Mouse (Mus musculus) lung, adult 18-20 months (tissue): ENCODE measurements around the gene Car8.

ENCODE experiments used
- DNase-seq, 2 experiments: peaks; one replicate each; pipeline ENCODE4 v3.0.0; 2022; ENCODE audit warnings: mixed read lengths in 2 of 2

The Car8 gene

GRCm38 (mm10) chr4:8238560-8239305, at the start of gene Car8:
TSS of gene Car8 (minus strand) at chr4:8239041.
- DNase-seq = peak; percentile 39 to 49

GRCm38 (mm10) chr4:8284934-8285333, 46.1 kb upstream of the Car8 start:
- DNase-seq = no peak

DNA sequence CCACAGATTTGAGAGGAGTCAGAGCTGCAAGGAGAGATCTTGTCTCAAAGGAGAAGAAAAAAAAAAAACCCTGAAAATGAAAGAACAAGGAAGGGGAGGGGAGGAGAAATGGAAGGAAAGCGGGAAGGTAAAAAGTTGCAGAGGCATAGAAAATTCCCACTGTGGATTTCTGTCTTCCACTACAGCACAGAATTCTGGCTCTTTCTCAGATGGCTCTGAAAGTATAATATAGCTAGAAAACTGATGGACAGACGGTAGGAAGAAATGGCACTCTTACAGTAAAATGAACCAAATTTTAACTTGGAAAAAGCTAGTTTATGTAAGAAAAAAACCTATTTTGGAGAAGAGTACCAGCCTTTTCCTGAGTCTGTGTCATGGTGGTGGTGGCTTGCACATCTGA, 39.3 kb upstream of the Car8 start:
- DNase-seq = no peak

DNA sequence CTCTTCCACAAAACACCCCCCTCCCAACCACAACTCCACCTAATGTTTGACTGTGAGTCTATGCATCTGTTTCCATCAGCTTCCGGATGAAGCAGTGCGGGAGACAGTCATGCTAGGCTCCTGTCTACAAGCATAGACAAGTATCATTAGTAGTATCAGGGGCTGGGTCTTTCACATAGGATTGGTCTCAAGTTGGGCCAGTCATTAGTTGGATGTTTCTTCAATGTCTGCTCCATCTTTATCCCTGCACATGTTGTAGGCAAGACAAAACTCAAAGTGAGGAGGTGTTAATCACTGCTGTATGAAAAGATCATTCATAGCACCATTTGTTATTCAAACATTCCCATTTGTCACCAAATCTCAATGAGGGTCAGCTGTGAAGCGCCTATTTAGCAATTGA, 11.0 kb upstream of the Car8 start:
- no peak for DNase-seq

- DNase-seq = no peak
Measured at GRCm38 (mm10) chr4:8245495-8246063, 6.7 kb upstream of the Car8 start.

DNA sequence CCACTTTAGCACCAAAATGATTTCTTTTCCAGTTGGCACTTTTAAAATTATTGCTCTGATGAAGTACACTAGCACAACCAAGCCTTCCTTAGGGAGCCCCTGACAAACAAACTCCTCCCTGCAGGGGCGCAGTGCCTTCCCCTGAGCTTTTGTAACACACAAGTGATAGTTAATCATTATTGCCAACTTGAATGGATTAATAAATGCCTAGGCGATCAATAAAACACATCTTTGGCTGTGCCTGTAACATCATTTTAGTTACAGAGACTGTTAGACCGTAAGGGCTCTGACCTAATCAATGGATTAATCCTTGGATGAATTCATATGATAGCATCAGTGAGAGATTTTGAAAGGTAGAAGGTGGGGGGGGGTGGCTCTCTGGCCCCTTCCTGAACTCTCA, 6.2 kb upstream of the Car8 start:
- DNase-seq = no peak

GRCm38 (mm10) chr4:8239699-8240098, 858 bp upstream of the Car8 start:
- DNase-seq = peak; percentile 58 to 73

DNA sequence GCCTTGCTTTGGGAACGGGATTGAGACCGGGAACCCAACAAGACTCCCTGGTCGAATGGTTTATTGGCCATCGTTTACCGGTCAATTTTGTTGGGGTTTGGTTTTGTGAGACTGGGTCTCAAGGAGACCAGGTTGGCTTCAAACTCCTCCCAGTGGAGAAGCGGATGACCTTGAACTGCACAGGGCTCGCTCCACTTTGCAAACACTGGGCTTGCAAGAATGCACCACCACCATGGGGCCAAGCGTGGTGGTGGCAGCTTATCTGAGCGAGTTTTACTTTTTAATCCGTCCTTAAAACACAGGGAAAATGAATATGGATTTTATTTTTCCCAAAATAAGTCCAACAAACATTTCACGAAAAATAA, 447 bp upstream of the Car8 start:
- DNase-seq = no peak

DNA sequence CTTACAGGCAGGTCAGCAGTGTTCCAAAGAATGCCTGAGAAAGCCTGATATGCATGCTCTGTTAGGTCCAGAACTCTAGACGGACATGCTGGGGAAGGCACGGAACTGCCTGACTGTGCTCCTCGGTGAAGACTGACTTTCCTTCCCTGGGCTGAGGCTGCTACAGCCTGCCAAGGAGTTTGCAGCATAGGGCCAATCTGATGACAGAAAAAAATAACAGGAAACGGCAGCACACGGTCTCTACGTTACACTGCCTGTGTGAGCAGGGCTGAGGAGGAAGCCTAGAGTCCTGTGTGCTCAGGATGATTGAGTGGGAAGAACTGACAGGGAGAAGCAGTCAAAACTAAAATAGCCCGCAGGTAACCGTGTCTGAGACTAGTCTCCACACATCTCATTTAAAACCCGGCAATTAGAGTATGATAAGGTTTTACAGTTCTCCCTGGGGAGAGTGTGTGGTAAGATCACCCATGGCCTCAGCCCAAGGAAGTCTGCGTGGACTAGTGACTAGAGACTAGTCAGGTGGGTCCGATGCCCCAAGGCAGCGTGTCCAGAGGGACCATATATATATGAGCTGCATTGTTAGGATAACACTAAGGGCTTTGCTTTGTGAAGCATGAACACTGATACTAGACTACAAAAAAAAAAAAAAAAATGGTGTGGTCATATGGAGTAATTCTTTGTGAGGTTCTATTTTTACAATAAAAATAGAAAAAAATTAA, 6.3 kb downstream of the Car8 start:
- DNase-seq = no peak

DNA sequence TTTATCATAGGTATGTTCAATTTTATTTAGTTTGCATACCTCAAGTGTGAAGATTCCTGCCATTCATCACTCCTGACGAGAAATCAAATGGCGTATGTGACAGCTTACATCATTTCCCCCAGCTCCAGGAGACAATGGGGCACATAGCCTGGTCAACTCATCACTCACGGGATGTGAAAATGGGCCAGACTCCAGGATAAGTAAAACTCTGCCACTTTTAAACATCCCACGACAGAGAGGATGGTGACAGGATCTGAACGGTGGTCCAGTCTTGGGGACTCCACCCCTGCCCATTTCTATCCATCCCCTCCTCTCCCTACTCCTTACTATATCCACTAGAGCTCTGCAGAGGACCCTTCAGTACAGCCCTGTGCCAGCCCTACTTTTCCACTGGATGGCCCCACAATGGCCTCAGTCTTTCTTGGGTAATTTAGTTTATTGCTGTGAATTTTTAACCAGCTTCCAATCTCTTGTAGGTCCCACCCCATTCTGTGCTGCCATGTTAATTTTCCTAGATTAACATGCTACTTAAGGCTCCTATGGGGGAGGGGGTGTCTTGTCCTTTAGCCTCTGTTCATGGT, 7.5 kb downstream of the Car8 start:
- DNase-seq = no peak

GRCm38 (mm10) chr4:8229661-8230298, 9.1 kb downstream of the Car8 start:
- no peak for DNase-seq

- DNase-seq = no peak
Measured at GRCm38 (mm10) chr4:8218941-8219340, 19.9 kb downstream of the Car8 start.

- no peak for DNase-seq
Measured at GRCm38 (mm10) chr4:8218004-8218403, 20.8 kb downstream of the Car8 start.

DNA sequence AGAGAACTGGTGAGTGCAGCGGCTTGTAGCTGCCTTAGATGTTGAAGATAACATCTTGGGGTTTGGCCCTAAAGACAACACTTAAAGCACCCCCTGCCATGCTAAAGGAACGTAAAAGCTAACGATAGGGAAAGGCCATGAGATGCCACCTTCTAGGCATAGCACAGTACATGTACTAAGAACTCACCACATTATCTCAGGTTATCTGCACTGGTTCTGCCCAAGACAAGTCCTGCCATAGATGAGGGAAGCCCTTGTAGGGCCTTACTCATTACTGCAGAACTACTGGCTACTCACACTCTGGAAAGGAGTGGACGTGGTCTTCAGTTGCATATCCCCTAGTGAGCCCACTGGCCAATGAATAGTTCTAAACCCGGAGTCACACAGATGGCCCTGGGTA, 21.6 kb downstream of the Car8 start:
- DNase-seq = no peak

DNA sequence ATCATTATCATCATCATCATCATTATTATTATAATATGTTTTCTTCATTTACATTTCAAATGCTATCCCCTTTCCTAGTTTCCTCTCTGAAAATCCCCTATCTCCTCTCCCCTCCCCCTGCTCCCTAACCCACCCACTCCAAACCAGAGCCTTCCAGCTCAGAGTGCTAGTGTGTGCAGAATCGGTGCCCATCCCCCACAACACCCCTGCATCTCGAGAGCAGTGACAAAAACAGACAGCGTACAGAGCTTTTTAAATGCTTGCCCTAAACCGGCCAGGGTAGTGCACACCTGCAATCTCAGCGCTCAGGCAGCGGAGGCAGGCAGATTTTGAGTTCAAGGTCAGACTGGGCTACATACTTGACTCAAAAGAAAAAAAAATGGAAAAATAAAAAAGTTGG, 22.3 kb downstream of the Car8 start:
- no peak for DNase-seq

DNA sequence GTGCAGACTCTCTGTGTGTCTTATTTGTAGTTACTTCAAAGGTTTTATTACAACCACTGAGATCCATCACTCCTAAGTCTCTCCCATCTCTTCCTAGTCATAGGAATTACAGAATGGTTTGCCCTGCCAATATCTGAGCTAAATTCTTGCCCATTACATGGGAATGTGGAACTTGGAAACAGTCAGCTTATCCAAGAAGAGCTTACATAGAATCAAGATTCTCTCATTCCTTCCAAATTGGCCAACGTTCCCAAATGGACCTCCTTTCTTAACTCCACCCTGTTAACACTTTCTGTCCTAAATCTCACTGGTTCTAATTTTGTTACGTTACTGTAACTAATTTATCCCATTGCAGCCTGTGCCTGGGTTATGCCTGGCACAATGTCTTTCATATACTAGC, 25.2 kb downstream of the Car8 start:
- no peak for DNase-seq

DNA sequence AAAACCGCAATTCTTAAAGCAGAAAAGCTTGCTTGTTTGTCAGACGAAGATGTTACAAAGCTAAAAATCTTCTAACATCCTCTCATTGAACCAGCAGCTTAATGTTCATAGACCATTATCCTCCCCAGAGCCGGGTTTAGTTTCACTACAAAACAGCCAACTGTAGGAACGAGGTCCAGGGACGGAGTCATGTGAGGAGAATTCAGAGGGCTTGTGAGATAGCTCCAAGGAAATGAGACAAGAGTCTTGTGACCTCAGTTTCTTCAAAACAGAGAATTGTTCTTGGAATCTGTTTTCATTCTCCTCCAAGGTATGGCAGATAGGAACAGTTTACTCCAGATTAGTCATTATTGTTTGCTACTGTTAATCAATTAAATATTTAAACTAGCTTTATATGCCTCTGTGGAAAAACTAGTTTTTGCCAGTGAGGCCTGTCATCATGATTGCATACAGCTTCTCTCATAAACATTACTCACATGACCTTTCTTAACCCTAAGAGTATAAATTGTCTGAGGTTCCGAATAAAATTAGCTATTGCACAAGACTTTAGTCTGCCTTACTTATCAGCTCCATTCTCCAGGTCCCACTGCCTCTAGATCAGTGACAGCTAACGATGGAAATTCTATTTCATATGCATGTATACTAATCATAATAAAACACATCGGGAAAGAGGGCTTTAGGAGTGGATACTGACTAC, 25.8 kb downstream of the Car8 start:
- DNase-seq = no peak

DNA sequence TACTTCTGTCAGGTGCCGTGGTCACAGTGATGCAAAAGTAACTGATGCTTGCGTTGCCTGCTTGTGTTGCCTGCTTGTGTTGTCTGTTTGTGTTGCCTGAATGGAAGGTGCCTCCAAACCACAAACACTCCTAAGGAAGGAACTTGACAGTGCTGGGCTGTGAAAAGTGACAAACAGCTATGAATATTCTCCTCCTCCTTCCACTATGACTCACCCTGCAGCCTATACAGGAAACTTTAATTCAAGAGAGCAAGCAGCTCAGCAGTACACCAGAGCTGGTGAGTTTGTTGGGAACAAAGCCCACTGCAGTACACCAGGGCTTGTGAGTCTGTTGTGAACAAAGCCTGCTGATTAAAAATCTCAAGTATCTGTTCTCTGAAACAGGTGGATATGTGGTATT, 28.4 kb downstream of the Car8 start:
- DNase-seq = no peak

- DNase-seq = no peak
Measured at GRCm38 (mm10) chr4:8207924-8208323, 30.9 kb downstream of the Car8 start.

DNA sequence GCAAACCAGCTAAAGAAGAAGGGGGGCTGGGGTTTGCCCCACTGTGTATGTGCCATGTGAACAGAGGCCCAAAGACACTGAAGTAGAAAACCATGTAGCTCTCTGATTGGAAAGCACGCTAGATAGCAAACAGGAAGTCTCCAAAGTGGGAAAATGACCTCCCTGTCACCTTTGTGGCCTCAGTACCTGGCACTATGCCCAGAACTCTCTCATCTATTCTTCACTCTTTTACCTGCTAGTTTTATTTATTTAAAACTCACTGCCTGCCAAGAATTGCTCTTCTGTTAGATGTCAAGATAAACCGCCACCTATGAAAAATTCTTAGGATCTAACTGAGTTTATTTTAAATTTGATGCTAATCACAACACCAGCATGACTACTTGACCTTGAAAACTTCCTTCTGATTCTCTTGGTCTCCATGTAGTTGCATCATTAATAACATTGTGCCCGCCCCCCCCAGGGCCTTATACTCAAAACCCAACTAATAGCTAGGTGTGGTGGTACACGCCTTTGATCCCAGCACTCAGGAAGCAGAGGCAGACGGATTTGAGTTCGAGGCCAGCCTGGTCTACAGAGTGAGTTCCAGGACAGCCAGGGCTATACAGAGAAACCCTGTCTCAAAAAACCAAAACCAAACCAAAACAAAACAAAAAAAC, 31.8 kb downstream of the Car8 start:
- peak; percentile 56 to 74 for DNase-seq

- DNase-seq = no peak
Measured at GRCm38 (mm10) chr4:8205089-8205649, 33.7 kb downstream of the Car8 start.

DNA sequence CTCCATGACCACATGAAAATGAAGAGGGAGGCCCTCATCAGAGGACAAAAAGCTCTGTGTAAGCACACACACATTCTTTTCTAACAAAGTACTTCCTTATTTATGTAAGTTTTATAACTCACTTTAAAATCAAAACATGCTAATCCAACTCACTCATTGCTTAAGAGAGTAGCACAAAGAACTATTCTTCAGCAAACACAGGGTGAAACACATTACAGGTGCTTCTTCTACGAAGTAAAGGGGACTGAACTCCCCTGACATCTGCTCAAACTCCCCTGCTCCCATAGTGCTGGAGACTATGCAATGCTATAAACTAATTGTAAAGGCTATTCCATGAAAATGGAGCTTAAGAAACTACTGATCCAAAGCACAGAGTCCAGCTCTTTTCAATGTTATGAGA, 35.5 kb downstream of the Car8 start:
- no peak for DNase-seq
